Mouse (Mus musculus) cortical plate, adult 2 months (tissue): ENCODE measurements around the gene Rcan1.

Experiments used
- CTCF ChIP-seq: fragments of 200-500 bp; IDR thresholded peaks from 2 replicates; pipeline ENCODE4 v1.5.1; 2011; ENCODE audit warnings: mild to moderate bottlenecking, control low read depth, low read length; ENCODE audit not compliant: insufficient read depth; ENCODE audit errors: extremely low read depth
- POLR2A ChIP-seq: fragments of 200-500 bp; IDR thresholded peaks from 2 replicates; pipeline ENCODE4 v1.6.1; 2011; ENCODE audit warnings: mild to moderate bottlenecking, low read length, control low read depth; ENCODE audit not compliant: insufficient read depth; ENCODE audit errors: extremely low read depth

DNA sequence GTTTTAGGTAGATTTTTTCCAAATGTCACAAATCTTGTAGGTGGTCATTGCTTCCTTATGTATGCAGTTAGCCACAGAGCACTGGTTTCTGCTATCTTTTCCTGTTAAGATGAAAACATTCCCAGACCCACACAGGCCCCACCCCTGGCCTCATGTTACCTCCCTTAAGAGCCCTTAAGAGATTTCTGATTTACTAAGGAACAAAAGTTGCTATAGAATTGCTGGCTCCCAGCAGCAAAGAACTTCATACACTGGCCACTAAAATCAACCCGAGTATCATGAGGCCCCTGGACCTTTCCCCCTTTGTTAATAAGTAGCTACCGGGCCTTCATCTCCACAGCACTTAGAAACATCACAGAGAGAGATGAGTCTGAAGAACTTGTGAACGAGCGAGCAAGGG, 48.1 kb upstream of the Rcan1 start:
- TF ChIP-seq CTCF (no peak), POLR2A (no peak)
